Mouse (Mus musculus): ENCODE measurements around the gene Fancd2. TPM values are rescaled to one million over a fixed set of nuclear protein-coding genes. Genes with fewer than 3 reads are reported as not detected.

Fancd2 gene
- total and polyA plus RNA-seq, 3 experiments, result 14.0 to 35.0 (median 18.5) TPM

DNA sequence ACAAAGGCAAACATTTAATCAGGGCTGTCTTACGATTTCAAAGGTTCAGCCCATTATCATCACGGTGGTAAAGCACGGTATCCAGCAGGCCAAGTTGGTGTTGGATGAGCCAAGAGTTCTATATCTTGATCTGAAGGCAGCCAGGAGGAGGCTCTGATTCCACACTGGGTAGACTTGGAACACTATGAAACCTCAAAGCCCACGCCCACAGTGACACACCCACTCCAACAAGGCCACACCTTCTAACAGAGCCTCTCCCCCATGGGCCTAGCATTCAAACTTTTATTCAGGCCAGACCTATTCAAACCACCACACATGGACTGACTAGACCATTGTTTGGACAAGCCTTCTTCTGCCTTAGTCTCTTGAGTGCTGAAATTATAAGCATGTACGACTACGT lies 71.3 kb downstream of the Fancd2 start (continued):
- no peak for TF ChIP-seq CHD1 (IDR thresholded peaks at IDR 0.05; ENCODE audit: low read depth, low read length)

GRCm38 (mm10) chr6:113603993-113604392 lies 72.5 kb downstream of the Fancd2 start:
- no peak for DNase-seq (ENCODE audit: low read depth, low spot score)
- no peaks in the 10 kb centered on the region for H3K27me3 ChIP-seq (ENCODE audit: control insufficient read depth in 1 of 2, insufficient read depth in 2 of 2, low read length in 2 of 2)
- H3K9ac ChIP-seq (ENCODE audit: control insufficient read depth, low read depth, low read length, poor library complexity, severe bottlenecking), result peak overlapping the region; percentile 85
- peaks cover 34% of the 10 kb centered on the region for H3K79me2 ChIP-seq (ENCODE audit: control insufficient read depth, insufficient read depth, low read length, poor library complexity)
- no peaks in the 10 kb centered on the region for H3K9me3 ChIP-seq (replicated peaks; ENCODE audit: insufficient read depth, low read length)
- H3K36me3 ChIP-seq (ENCODE audit: control insufficient read depth in 1 of 2, insufficient read depth in 2 of 2, low read length in 2 of 2), result peaks cover 4 to 18% of the 10 kb centered on the region in 2 experiments; a peak in 3 of 4 replicates
- H3K27ac ChIP-seq (ENCODE audit: control insufficient read depth, low read depth, low read length), result peak overlapping the region; percentile 22
- H3K4me1 ChIP-seq (ENCODE audit: control insufficient read depth in 1 of 2, insufficient read depth in 2 of 2, low read length in 2 of 2), result peaks cover 3 to 19% of the 10 kb centered on the region in 2 experiments; a peak in 3 of 4 replicates
- H3K4me3 ChIP-seq (ENCODE audit: control insufficient read depth in 1 of 2, insufficient read depth in 1 of 2, low read depth in 2 of 2, low read length in 2 of 2), result peak overlapping the region; percentile 82 to 86
- TF ChIP-seq TBP (IDR thresholded peaks at IDR 0.05; ENCODE audit: low read depth, low read length) (peak; percentile 98), ELF1 (IDR thresholded peaks at IDR 0.05; ENCODE audit: low read depth, low read length) (peak; percentile 29; the same call in 1 of the 2 replicates), HCFC1 (IDR thresholded peaks at IDR 0.05; ENCODE audit: low read depth, low read length) (no peak)

DNA sequence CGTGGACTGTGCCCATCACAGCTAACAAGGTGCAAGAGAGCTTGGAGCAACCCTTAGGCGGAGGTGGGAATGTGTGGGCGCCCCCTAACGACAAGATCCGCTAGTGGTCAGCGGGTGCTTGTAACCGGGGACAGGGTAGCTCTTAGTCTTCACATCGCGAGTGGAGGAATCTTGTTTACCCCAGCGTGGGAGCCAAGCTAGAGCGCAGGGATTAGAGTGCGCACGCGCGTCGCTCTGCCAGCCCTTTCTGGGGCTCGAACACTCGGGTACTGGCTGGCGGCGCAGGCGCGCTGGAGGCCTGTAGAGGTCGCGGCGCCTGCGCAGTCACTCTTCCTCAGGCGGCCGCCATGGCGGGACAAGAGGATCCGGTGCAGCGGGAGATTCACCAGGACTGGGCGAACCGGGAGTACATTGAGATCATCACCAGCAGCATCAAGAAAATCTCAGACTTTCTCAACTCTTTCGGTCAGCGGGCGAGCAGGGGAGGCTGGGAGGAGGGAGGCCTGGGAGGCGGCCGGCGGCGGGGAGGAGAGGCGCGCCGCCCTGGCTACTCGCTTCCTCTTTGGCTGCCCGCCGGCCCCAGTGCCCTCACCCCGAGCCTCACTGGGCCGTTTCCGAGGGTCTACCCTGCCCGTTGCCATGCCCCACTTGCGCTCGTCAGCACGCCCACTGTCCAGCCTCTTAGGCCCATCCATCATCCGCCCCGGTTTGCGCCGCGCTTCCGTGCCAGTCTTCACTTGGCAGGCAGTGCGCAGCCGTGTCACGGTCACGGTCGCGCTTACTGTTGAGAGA lies 73.1 kb downstream of the Fancd2 start, which contains the start of gene Brk1:
Gene Brk1, plus strand, starts transcription at position 341 of the 792 bp plus-strand sequence.
- peaks cover 37% of the 10 kb centered on the region for H3K79me2 ChIP-seq (ENCODE audit: control insufficient read depth, insufficient read depth, low read length, poor library complexity)
- H3K9me3 ChIP-seq (replicated peaks; ENCODE audit: insufficient read depth, low read length), result no peaks in the 10 kb centered on the region
- peaks cover 4 to 18% of the 10 kb centered on the region in 2 experiments; a peak in 3 of 4 replicates for H3K36me3 ChIP-seq (ENCODE audit: control insufficient read depth in 1 of 2, insufficient read depth in 2 of 2, low read length in 2 of 2)
- TF ChIP-seq ETS1 (IDR thresholded peaks at IDR 0.05; ENCODE audit: low read depth, low read length) (0 out of 2 replicates have a peak, but pooled peaks have one; percentile 27), BHLHE40 (IDR thresholded peaks at IDR 0.05; ENCODE audit: borderline replicate concordance, low read depth, low read length) (no peak), SMC3 (IDR thresholded peaks at IDR 0.05; ENCODE audit: low read depth, low read length) (peak; percentile 25; the same call in 1 of the 2 replicates), TBP (IDR thresholded peaks at IDR 0.05; ENCODE audit: low read depth, low read length) (peak; percentile 69), USF1 (IDR thresholded peaks at IDR 0.05; ENCODE audit: low read depth, low read length) (no peak), POLR2A (IDR thresholded peaks at IDR 0.05; ENCODE audit: control insufficient read depth in 1 of 2, insufficient read depth in 1 of 2, low read depth in 1 of 2, low read length in 2 of 2, poor library complexity in 1 of 2) (peak; percentile 52 to 90; a peak in 3 of 4 replicates), TAL1 (IDR thresholded peaks at IDR 0.05; ENCODE audit: low read length) (no peak), MXI1 (IDR thresholded peaks at IDR 0.05; ENCODE audit: low read depth, low read length) (peak; percentile 23), POLR2AphosphoS2 (IDR thresholded peaks at IDR 0.05; ENCODE audit: low read length) (peak; percentile 68), HCFC1 (IDR thresholded peaks at IDR 0.05; ENCODE audit: low read depth, low read length) (peak; percentile 78), TCF12 (IDR thresholded peaks at IDR 0.05; ENCODE audit: low read depth, low read length) (peak; percentile 32; the same call in 1 of the 2 replicates), NELFE (IDR thresholded peaks at IDR 0.05; ENCODE audit: low read depth, low read length) (peak; percentile 93), NRF1 (IDR thresholded peaks at IDR 0.05; ENCODE audit: insufficient read depth, low read depth, low read length, poor library complexity, severe bottlenecking) (peak; percentile 93), CTCF (IDR thresholded peaks at IDR 0.05 in 2 of 3, conservative IDR thresholded peaks at IDR 0.05 in 1 of 3; ENCODE audit: control insufficient read depth in 1 of 3, insufficient read depth in 1 of 3, low read depth in 2 of 3, low read length in 3 of 3, poor library complexity in 1 of 3, severe bottlenecking in 1 of 3) (peak in 2 of 3 experiments; percentile 44 to 50; a peak in 4 of 6 replicates)
- H3K4me3 ChIP-seq (ENCODE audit: control insufficient read depth in 1 of 2, insufficient read depth in 1 of 2, low read depth in 2 of 2, low read length in 2 of 2), result peak within 1 kb of the TSS; percentile 82 to 86
- peak; percentile 95 for DNase-seq (ENCODE audit: low read depth, low spot score)
- peak within 1 kb of the TSS; percentile 85 for H3K9ac ChIP-seq (ENCODE audit: control insufficient read depth, low read depth, low read length, poor library complexity, severe bottlenecking)
- peaks cover 3 to 19% of the 10 kb centered on the region in 2 experiments; a peak in 3 of 4 replicates for H3K4me1 ChIP-seq (ENCODE audit: control insufficient read depth in 1 of 2, insufficient read depth in 2 of 2, low read length in 2 of 2)
- H3K27ac ChIP-seq (ENCODE audit: control insufficient read depth, low read depth, low read length), result peak within 1 kb of the TSS; percentile 58
- no peaks in the 10 kb centered on the region for H3K27me3 ChIP-seq (ENCODE audit: control insufficient read depth in 1 of 2, insufficient read depth in 2 of 2, low read length in 2 of 2)
